Mouse (Mus musculus) gonadal fat pad, adult 2 months (tissue): ENCODE data around the gene Fhod1. TPM values are rescaled to one million over a fixed set of nuclear protein-coding genes. Genes with fewer than 3 reads are reported as not detected.

Source experiments
- DNase-seq: peaks from one replicate; pipeline ENCODE4 v3.0.0-alpha.2; 2012; ENCODE audit warnings: low read depth
- polyA plus RNA-seq: library from polyadenylated mRNA; depleted of rRNA; stranded (reverse); fragments of >200 nt; gene quantifications from 2 replicates; pipeline ENCODE4 v1.2.3, GENCODE M21; 2012

The Fhod1 gene
- polyA plus RNA-seq, 1 experiment, result 17.8 TPM

DNA sequence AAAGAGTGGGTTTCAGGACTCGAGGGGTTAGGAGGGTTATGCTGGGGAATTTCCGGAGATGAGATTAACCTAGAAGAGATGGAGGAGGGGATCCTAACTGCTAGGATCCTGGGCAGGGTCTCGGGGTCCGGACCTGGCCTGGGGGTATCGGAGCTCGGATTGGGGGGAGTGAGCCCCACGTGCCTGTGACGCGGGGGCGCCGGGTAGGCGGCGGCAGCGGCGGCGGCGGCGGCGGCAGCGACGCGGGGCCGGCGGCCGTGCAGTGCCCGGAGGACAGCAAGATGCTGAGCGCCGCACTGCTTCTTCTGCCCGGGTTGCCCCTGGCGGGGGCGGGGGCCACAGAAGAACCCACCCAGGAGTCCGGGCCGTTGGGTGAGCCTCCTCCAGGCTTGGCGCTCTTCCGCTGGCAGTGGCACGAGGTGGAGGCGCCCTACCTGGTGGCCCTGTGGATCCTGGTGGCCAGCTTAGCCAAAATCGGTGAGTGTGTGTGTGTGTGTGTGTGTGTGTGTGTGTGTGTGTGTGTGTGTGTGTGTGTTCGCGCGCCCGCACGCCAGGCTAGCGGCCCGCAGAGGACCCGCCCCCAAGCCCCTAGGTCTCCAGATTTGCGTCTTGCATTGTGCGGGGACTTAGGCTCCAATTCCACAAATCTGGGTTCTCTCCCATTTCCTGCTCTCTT, 1.5 kb upstream of the Fhod1 start:
- no peak for DNase-seq

DNA sequence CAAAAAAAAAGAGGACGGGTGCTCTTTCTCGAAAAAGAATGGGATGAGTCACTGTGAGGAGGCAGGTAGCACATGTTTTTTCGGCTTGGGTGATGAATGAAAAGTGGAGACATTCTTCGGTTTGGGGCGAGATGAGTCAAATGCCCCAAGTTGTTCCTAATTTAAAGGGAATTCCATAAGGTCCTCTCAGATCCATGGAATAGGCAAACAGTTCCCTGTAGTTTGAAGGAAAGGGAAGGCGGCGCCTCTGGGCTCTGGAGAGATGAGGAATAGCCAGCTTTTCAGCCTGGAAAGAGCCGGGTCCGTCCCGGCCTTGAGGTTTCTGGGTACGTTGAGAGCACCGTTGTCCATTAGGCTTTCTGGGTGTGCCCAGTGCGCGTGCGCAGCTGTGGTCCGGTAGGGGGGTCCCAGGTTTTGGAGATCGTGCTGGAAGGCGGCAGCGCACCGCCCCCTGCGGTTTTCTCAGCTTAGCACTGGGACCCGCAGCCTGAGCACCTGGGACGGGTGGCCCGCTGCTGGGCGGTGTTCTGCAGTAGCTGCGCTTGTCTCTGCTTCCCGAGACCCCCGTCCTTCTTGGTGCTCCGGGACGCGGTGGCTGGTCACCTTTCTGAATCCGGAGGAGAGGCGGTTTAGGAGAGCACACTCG, 820 bp upstream of the Fhod1 start, which contains the start of gene Slc9a5:
Gene Slc9a5, plus strand, starts transcription at position 394 of the 646 bp plus-strand sequence.
- no peak for DNase-seq

DNA sequence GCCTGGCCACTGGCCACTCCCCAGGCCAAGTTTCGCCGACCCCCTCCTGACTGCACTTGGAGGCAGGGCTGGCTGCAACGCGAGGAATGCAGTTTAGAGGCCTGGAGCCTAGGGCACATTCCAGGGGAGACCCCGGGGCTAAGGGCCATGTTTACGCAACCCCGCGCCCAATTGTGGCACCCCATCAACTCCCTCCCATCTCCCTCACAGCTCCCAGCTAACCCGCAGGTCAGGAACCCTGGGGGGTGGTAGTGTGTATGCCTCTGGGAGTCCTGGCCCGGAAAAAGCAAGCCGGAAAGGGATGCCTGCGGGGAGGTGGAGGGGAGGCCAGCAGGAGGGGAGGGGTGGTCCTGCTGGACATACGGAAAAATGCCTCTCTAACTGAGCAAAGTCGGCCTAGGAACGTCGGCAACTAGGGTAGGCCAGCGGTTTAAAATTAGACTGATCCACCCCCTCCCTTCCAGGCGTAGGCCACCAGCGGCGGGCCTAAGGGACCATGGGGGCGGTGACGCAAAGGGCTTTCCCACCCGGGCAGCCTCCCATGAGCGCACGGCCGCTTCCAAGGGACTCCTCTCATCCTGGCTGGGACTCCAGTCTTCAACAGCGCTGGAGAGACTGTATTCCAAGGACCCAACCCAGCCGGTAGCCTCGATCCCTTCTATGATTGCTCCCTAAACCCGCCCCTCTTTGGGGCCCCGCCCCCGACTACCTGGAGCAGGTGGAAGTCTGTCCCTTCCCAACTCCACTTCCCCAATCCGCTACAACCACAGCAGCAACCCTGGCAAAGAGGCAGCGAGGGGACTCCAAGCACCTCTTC, 934 bp downstream of the Fhod1 start:
- DNase-seq, result no peak

DNA sequence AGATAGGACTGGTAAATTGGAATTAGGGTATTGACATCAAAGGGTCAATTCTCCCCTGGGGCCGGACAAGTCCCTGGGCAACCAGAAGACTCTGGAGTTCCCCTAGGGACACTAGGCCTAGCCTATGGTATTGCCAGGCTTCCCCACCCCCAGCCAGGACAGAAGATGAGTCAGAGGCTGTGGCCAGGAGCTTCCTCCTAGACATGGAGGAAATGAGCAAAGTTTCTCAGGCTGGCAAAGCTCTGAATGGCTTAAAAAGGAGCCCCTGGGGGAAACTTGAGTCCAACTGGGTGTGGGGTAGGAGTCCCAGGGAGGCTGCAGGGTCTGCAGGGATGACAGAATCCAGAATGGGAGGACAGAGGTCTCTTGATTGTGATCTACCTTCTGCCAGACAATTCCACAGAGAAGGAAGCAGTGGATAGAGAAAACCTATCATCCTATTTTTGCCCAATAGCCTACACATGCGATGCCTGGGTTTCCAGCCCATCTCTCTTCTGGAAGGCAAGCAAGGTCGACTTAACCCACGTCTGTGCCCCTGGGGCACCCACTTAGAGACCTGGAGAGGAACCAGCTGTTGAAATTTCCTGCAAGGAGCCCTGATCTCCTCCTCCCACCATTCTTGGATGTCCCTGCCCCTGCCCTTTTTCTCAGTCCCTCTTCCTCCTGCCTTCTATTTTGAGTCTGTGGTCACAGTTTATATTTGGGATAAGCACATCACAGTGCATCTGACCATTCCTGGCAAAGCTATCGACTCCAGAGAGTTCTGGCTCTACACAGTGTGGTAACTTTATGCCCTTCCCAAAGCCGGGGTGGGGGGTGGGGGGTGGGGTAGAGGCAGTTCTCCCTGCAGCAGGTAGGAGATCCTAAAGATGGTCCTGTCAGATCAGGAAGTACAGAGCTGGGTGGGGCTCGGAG, 2.4 kb downstream of the Fhod1 start:
- DNase-seq, result no peak

DNA sequence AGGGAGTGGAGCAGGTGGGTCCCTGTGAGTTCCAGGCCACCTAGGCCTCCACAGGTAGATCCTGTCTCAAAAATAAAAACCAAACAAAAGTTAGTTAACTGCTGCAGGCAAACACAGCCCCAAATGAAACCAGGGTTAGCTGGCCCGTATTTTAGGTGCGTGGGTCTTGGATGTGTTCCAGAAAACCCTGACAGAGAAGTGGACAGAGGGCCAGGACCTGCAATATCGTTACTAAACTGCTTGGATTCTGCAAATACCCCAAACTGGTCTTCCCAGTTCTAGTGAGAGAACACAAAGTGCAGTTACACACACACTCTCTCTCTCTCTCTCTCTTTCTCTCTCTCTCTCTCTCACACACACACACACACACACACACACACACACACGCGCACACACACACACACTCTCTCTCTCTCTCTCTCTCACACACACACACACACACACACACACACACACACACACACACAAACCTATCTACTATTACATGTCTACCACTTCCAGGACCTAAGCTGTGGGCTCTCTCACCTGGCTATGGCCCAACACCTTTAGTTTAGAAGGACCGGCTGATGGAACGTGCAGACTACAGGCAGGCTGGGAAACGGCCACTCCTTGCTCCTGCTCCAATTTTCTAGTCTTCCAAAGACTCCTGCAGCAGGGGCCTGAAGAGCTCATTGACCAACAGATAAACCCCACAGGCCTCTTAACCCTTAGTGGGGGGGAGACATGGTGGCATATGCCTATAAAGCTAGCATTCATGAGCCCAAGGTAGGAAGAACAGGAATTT, 3.8 kb downstream of the Fhod1 start:
- no peak for DNase-seq

DNA sequence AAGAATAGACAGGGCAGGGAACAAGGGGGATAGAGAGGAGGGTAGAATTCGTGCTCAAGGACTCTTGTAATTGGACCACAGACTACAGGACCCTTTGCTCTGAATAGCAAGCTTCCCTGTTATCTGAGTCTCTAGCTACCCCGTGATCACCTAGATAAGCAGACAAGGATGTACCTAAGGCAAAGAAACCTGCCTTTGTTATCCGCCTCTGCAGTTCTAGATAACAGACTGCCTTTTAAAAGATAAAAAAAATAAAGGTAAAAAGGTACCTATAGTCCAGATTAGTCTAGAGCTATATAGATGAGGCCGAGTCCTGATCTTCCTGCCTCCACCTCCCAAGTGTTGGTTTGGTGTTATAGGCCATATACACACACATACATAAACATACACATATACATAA, 5.0 kb downstream of the Fhod1 start:
- DNase-seq, result no peak

DNA sequence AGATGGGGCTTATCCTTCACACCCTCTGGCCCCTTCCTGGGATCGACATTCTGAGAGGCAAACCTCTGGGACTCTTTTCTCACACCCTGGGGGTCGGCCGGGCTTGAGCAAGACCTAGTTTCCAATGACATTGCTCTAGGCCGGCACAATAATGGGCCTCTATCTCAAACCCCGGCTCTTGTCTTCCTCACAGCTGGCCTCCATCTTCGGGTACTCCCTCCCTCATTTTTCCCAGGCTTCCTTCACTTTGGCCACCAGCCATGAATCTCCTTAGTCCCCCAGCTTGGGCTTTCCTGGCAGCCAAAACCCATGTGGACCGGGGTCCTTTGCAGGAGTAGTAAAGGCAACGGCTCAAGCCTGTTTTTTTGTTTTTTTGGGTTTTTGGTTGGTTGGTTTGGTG, 6.4 kb downstream of the Fhod1 start:
- no peak for DNase-seq

DNA sequence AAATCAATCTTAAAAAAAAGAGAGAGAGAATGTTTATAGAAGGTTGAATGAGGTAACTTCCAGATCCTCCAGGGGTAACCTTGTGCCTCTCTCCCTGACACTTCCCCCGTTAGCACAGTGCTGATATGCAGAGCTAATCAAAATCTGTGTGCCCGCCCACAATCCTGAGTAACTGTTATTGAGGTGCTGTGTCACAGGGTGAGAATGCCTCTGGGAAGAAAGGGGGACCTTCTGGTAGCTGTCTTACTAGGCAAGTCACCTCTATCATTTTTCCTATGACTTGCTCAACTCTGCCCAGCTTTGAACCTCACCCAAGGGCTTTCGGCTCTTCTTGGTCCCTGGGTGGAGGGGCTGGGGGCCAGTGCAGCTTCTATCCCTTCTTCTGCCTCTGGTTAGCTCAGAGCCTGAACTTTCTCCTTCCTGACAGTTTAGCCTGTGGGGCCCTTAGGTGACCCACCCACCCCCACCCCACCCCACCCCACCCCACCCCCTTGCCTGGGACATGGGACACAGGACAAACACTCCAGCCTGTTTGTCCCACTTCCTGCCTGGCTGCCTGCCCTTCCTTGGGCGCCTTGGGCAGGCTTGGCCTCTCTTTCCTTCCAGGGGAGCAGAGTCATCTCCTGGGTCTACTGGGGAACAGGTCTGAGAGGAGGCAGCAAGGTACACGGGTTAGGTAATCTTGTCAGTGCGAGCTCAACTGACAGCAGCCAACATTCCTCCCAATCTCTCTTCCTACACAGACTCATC, 7.7 kb downstream of the Fhod1 start:
- DNase-seq, result no peak

DNA sequence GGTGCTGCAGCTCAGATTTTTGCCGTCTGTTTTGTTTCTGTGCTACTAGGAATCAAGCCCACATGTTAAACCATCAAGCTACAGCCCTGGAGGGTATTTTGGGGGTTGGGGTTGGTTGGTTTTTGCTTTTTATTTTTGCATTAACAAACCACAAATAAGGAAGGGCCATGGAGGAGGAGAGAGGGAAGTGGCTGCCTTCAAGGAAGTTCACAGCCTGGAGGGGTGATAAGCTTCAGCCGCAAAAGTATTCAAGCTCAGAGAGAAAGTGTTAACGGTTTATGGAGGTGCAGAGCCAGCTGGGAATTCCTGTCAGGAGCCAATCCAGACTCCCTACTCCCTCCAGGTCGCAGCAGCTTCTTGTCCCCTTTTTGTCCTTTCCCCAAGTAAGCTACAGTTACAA, 8.8 kb downstream of the Fhod1 start:
- DNase-seq, result no peak

DNA sequence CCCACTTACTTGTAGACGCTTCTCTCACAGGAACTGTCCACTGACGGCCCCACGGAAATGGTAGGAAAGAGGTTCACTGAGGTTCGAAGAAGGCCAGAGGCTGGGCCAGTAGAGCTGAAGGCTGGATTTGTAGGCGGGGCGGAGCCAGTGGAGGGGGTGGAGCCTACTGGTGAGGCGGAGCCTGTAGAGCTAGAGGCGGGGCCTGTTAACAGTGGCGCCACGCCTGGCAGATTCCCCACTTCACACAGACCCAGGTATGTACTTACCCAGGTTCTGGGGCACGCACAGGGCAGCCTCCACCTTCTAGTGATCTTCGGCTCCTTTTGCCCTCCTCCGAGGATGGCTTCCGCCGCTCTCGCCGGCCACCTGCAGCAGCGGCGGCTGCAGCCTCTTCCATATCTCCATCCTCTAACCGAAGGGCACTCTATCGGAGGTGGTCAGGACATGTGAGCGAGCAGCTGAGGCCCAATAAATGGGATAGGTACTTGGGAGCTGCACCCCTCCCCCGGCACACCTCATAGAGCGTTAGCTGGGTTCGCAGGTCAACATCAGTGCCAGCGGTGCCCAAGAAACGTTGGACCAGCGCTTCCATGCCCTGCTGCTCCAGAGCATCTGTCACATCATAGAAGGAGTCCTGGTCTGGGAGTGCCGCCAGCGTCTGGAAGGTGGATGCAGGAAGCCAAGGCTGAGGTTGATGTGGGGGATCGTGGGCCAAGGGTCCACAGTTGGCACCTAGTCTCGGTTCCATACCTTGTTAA, 11.2 kb downstream of the Fhod1 start:
- no peak for DNase-seq

DNA sequence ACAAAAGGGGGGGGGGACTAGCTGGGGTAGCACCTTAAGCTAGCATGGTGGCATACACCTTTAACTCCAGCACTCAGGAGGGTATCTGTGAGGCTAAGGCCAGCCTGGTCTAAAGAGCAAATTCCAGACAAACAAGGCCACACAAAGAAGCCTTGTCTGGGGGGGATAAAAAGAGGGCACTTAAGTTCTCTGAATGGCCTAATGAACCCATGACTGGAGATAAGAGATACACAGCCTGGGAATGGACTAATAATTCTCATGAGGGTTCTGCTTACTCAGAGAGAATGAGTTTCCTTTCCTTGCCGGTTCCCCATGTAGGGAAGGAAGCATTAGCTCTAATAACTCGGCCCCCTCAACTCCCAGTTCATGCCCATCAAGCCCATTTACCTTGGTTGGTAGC, 15.2 kb downstream of the Fhod1 start:
- no peak for DNase-seq

DNA sequence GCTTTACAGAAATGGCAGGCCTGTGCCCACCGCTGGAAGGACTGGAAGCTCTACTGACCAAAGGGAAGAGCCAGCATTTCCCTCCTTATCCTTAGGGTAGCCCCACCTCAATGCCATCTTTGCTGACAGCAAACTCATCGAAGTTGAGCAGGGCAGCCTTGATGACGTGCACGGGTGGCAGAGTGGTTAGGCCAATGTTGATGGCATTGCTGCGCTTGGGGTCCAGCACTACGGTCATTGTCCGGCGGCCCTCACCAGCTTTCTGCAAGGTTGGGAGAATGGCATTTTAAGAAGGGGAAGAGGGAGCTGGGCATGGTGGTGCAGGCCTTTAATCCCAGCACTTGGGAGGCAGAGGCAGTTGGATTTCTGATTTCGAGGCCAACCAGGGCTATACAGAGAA, 15.8 kb downstream of the Fhod1 start:
- DNase-seq, result no peak

DNA sequence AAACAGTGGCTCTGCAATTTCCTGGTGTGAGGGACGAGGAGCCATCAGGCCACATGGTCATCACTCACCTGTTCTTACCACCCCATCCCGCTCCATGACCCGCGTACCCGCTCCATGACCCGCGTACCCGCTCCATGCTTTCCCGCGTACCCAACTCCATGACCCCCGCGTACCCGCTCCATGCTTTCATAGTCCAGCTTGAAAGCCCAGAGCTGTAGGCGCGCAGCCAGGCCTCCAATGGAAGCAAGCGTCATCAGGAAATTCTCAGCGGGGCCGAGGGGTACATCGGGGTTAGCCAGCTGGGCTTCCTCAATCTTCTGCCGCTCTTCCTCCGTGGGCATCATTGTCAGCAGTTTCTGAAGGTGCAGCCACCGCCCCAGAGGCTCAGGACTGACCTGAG, 16.3 kb downstream of the Fhod1 start:
- DNase-seq, result no peak

DNA sequence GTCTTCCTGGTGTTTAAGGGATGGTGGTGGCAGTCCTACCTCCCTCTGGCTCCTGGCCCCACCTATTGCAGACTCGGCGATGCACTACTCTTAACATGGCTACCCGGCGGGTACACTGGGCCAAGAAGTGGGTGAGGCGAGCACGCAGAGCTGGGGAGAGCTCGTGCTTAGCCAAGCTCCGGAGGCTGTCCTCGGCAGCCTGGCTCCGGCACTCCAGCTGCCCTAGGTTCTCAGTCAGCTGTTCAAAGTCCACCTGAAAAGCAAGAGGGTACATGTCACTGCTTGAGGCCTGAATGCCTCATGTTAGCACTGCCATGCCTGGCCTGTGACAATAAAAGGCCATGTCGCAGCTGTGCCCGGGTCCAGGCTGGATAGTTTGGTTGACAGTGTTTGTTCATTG, 17.4 kb downstream of the Fhod1 start:
- no peak for DNase-seq

DNA sequence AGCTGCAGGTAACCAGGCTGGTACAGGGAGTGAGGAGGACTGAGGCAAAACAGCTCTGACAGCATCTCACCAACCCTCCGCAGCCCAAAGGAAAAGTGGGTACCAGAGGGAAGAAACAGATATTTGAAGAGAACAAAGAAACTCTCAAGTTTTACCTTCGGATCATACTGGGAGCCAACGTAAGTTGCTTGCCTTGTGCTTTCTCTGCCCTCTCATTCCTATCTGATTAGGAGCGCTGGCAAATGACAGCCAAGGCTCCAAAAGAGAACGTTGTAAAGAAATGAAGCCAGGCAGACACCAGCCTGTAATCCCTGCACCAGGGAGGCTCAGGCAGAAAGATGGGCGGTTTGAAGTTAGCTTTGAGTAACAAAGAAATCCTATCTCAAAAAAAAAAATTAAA, 20.8 kb downstream of the Fhod1 start:
- DNase-seq, result no peak

DNA sequence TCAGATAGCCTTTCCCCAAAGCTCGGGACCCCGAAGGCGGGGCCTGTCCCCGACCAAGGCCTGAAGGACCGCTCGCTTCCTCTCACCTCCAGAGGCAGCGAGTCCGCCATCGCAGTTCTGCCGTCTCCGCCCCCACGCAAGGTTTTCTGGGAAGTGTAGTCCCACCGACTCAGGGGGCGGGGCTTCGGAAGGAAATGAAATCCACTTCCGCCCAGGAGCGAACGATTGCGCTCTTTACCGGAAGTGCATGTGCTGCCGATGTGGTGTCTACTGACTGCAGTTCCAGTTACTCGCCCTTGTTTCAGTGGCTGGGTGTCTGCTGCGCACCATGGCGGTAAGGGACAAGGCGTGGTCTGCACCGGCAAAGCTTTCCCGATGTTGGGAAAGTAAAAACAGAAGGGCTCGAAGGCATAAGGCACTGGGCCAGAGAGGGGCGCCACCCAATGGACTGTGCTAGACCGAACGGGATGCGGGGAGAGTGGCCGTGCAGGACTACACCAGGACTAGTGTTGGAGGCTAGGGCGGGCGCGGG, 21.5 kb downstream of the Fhod1 start, which contains the start of the genes Lrrc29 and Tmem208:
Gene Lrrc29, minus strand, starts transcription at position 138 of the 532 bp plus-strand sequence.
Gene Tmem208, plus strand, starts transcription at position 214 of the 532 bp plus-strand sequence.
- DNase-seq, result no peak

DNA sequence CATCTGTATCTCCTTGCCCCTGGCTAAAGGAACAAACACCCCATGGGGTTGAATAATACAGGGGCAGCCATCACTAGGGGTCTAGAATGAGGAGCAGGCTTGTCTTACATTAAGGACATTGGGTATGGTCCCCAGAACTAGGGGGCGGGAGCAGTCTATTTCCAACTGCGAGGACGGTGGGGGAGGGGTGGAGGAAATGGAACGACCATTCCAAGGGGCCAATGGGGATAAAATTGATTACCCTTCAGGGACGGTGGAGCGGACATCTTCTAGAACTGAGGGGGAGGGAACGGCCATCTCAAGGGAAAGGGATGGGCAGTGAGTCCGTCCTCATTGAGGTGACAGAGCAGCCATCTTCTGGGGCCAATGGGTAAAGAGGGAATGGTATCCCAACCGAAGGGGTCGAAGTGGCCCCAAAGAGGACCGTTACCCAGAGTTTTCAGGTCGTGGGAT, 22.1 kb downstream of the Fhod1 start:
- DNase-seq, result no peak

DNA sequence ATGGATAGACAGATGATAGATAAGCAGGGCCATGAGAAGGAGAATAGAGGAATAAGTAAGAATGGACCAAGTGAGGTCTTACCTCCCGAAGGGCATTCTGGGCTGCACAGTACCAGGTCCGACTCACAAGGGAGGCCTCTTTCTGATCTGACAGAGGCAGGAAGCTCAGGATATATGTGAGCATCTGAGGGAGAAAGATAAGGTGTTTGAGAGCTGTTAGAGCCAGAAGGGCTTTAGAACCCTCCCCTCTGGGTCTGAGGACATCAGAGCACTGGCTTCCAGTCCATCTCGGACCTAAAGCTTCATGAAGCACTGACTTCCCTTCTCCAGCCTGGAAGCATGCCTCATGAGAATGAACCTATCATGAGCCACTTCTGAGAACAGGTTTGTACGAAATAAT, 24.6 kb downstream of the Fhod1 start:
- DNase-seq, result no peak

DNA sequence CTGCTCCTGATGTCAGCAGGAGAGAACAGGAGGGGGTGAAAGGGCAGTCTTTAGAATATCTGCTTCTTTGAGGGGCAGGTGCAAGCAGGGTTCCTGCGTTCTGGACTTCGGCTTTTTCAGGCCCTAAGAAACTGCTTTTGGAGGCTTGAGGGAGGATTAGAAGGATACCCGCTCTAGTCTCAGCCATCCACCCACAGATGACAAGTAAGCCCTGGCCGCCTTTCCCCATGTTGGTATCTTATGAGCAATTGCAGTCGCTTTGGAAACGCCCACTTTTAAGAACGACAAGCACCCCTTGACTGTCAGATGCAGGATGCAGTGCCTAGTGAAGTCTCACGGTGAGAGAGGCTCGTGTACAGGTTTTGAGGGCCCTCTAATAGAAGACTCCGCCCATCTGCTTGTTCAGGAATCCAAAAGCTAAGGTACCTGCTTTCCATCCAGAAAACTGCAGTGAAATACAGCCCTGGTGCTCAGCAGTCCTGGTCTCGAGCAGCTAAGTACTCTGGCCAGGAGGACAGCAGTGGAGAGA, 29.0 kb downstream of the Fhod1 start:
- DNase-seq, result no peak
